Comparison of ENCODE assay signal across 8 mouse cellular contexts in genomic region chr2:179824776-179825326, GRCm38 (mm10).
A peak's percentile ranks its signal among the peaks of the same experiment; 100 is the strongest.
DNase-seq lines count a peak whose midpoint lies in the region; ATAC-seq and TF ChIP-seq lines count a peak whose summit lies in the region.

No protein-coding gene starts in this region.

- no peaks in the 10 kb centered on the region for H3K9me3 ChIP-seq in limb, embryonic 12.5 days
- H3K9me3 ChIP-seq in limb, embryonic 10.5 days (replicated peaks) = no peaks in the 10 kb centered on the region
- H3K9me3 ChIP-seq in forebrain, postnatal 0 days (ENCODE audit: low read length) = no peaks in the 10 kb centered on the region

- 36% methylated on average over 18 of the region's 18 CpGs for WGBS in limb, embryonic 12.5 days
- 39% methylated on average over 18 of the region's 18 CpGs for WGBS in limb, embryonic 10.5 days
- 21% methylated on average over 18 of the region's 18 CpGs for WGBS in forebrain, postnatal 0 days

- no peak overlapping the region for H3K9ac ChIP-seq in limb, embryonic 12.5 days (replicated peaks)
- peak overlapping the region; percentile 14; the same call in 1 of the 2 replicates for H3K9ac ChIP-seq in forebrain, postnatal 0 days

- TF ChIP-seq CTCF in forebrain, postnatal 0 days (IDR thresholded peaks at IDR 0.05; ENCODE audit: low read depth) = no peak

- intact Hi-C loops in heart, postnatal 36 days (cut with DNase I) = no loop called here

- ATAC-seq in limb, embryonic 12.5 days (ENCODE audit: insufficient number of reproducible peaks, insufficient read depth, low FRiP score, low TSS enrichment, low read depth) = no peak
- ATAC-seq in forebrain, postnatal 0 days = peak; percentile 92

- peaks cover 24% of the 10 kb centered on the region for H3K4me1 ChIP-seq in limb, embryonic 12.5 days (replicated peaks)
- H3K4me1 ChIP-seq in limb, embryonic 10.5 days = peaks cover 22% of the 10 kb centered on the region
- H3K4me1 ChIP-seq in forebrain, postnatal 0 days (ENCODE audit: insufficient read depth) = peaks cover 9% of the 10 kb centered on the region; the same call in 1 of the 2 replicates

- H3K4me3 ChIP-seq in limb, embryonic 12.5 days (replicated peaks) = no peak overlapping the region
- H3K4me3 ChIP-seq in limb, embryonic 10.5 days = no peak overlapping the region
- H3K4me3 ChIP-seq in forebrain, postnatal 0 days (ENCODE audit: low read depth, low read length) = no peak overlapping the region; the same call in 1 of the 2 replicates

- peak overlapping the region; percentile 24; the same call in 1 of the 2 replicates for H3K4me2 ChIP-seq in limb, embryonic 12.5 days
- peak overlapping the region; percentile 20 for H3K4me2 ChIP-seq in forebrain, postnatal 0 days (ENCODE audit: low read depth)

- H3K36me3 ChIP-seq in limb, embryonic 12.5 days = no peaks in the 10 kb centered on the region
- no peaks in the 10 kb centered on the region for H3K36me3 ChIP-seq in limb, embryonic 10.5 days
- no peaks in the 10 kb centered on the region for H3K36me3 ChIP-seq in forebrain, postnatal 0 days (ENCODE audit: insufficient read depth)

- H3K27me3 ChIP-seq in limb, embryonic 12.5 days = 0 out of 2 replicates have a peak, but pooled peaks cover 6% of the 10 kb centered on the region
- peaks cover 31% of the 10 kb centered on the region for H3K27me3 ChIP-seq in limb, embryonic 10.5 days (ENCODE audit: low read depth, poor library complexity, severe bottlenecking)
- no peaks in the 10 kb centered on the region for H3K27me3 ChIP-seq in forebrain, postnatal 0 days (ENCODE audit: insufficient read depth, low read length)

- no peak overlapping the region for H3K27ac ChIP-seq in limb, embryonic 12.5 days
- no peak overlapping the region for H3K27ac ChIP-seq in limb, embryonic 10.5 days
- H3K27ac ChIP-seq in forebrain, postnatal 0 days (ENCODE audit: low read depth, low read length) = peak overlapping the region; percentile 74

- DNase-seq in limb, embryonic 10.5 days (ENCODE audit: low spot score) = no peak
- peak; percentile 87 for DNase-seq in forebrain, postnatal 0 days
- DNase-seq in layer of hippocampus, postnatal 14 days (ENCODE audit: low spot score in 2 of 2) = peak; percentile 44 to 48
- DNase-seq in right cerebral cortex, postnatal 10 days (ENCODE audit: low spot score in 2 of 2) = peak; percentile 85 to 92
- no peak for DNase-seq in lung, postnatal 36 days
- DNase-seq in heart, postnatal 36 days = no peak
- no peak for DNase-seq in gastrocnemius, postnatal 4 days (ENCODE audit: low spot score in 2 of 2)

Comparison
In these comparisons a context has a peak if more than half of its experiments do, and no peak if none do; other contexts are left out.
1. DNase-seq: peak in forebrain, postnatal 0 days (single experiment), layer of hippocampus, postnatal 14 days (2 of 2) and right cerebral cortex, postnatal 10 days (2 of 2); none in limb, embryonic 10.5 days (single experiment), lung, postnatal 36 days (single experiment), heart, postnatal 36 days (0 of 2) and gastrocnemius, postnatal 4 days (0 of 2).